Mouse (Mus musculus) common myeloid progenitor, adult 5-6 weeks (primary cell): ENCODE data around the gene Tmod4. TPM values are rescaled to one million over a fixed set of nuclear protein-coding genes. Genes with fewer than 3 reads are reported as not detected.
A peak's percentile ranks its signal among the peaks of the same experiment; 100 is the strongest.

Experiments
- ATAC-seq: replicated peaks from 2 replicates; pipeline ENCODE4 v1.8.0; 2016; ENCODE audit warnings: low read depth, mild to moderate bottlenecking, moderate TSS enrichment, inconsistent platforms; ENCODE audit not compliant: poor library complexity, severe bottlenecking
- total RNA-seq: library from RNA; stranded (forward); fragments of 200-1000, 187-1606 nt; gene quantifications from 2 replicates; pipeline ENCODE4 v1.2.3, GENCODE M21; 2017

Tmod4 gene
- total RNA-seq, 1 experiment from 2014 or later = not detected

GRCm38 (mm10) chr3:95171105-95171504 is 46.8 kb downstream of the Tmod4 start:
- ATAC-seq = no peak

- ATAC-seq = no peak
Observed at GRCm38 (mm10) chr3:95172526-95173255, 48.4 kb downstream of the Tmod4 start.

- peak; percentile 29 for ATAC-seq
Observed at GRCm38 (mm10) chr3:95173256-95173949, 49.1 kb downstream of the Tmod4 start.

- ATAC-seq = peak; percentile 87
Observed at GRCm38 (mm10) chr3:95174011-95174592, 49.8 kb downstream of the Tmod4 start.

- ATAC-seq = no peak
Observed at GRCm38 (mm10) chr3:95176500-95176899, 52.2 kb downstream of the Tmod4 start.

DNA sequence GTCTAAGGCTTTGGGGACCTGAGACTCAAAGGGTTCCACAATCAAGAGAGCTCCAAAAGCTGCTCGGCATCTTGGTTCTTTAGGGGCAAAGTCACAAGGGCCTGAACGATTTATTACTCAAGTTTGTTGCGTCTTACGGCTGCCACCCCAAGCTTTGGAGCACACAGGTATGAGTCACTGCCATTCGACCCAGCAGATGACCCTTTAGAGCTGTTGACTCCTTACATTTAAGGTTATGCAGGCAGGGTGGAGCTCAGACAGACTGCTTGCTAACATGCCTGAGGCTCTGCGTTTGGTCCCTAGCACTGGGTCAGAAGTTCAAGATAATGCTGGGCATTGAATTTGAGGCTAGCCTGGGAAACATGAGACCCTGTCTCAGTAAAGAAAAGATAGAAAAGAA is 53.3 kb downstream of the Tmod4 start:
- no peak for ATAC-seq

Other genes starting within 250 kb of the Tmod4 start
- gene Psmb4, start 237.5 kb upstream of the Tmod4 start, total RNA-seq = 192 and 193 TPM in 2 replicates
- gene Selenbp1, start 191.4 kb upstream of the Tmod4 start, total RNA-seq = 41.5 and 57.4 TPM in 2 replicates
- gene Rfx5, start 170.4 kb upstream of the Tmod4 start, total RNA-seq = 24.3 and 27.3 TPM in 2 replicates
- 11.6 and 43.0 TPM in 2 replicates for gene Pi4kb, start 149.7 kb upstream of the Tmod4 start, total RNA-seq
- 18.2 and 20.6 TPM in 2 replicates for gene Zfp687, start 109.0 kb upstream of the Tmod4 start, total RNA-seq
- gene Psmd4, start 81.9 kb upstream of the Tmod4 start, total RNA-seq = 210 and 232 TPM in 2 replicates
- 13.3 and 19.2 TPM in 2 replicates for gene Pip5k1a, start 17.5 kb upstream of the Tmod4 start, total RNA-seq
- gene Vps72, start 13.5 kb upstream of the Tmod4 start, total RNA-seq = 82.0 and 161 TPM in 2 replicates
- gene Scnm1, start 9.5 kb downstream of the Tmod4 start, total RNA-seq = 59.6 and 88.2 TPM in 2 replicates
- gene Lysmd1, start 9.6 kb downstream of the Tmod4 start, total RNA-seq = 2.9 and 6.9 TPM in 2 replicates
- gene Tnfaip8l2, start 17.9 kb downstream of the Tmod4 start, total RNA-seq = 21.8 and 38.5 TPM in 2 replicates
- 0.64 and 4.6 TPM in 2 replicates for gene Sema6c, start 36.0 kb downstream of the Tmod4 start, total RNA-seq
- gene Gabpb2, start 93.4 kb downstream of the Tmod4 start, total RNA-seq = 50.1 and 53.9 TPM in 2 replicates
- gene Cdc42se1, start 104.3 kb downstream of the Tmod4 start, total RNA-seq = 55.4 and 57.6 TPM in 2 replicates
- gene Mllt11, start 107.7 kb downstream of the Tmod4 start, total RNA-seq = 7.9 and 9.2 TPM in 2 replicates
- gene Gm128, start 117.1 kb downstream of the Tmod4 start, total RNA-seq = 0.64 and 0.82 TPM in 2 replicates
- not detected in 2 replicates for gene Bnipl, start 126.7 kb downstream of the Tmod4 start, total RNA-seq
- 26.2 and 31.4 TPM in 2 replicates for gene Mindy1, start 156.9 kb downstream of the Tmod4 start, total RNA-seq
- 8.4 and 10.3 TPM in 2 replicates for gene Prune1, start 157.6 kb downstream of the Tmod4 start, total RNA-seq
- gene Anxa9, start 182.7 kb downstream of the Tmod4 start, total RNA-seq = 5.9 and 12.1 TPM in 2 replicates
- 94.9 and 102 TPM in 2 replicates for gene Cers2, start 190.3 kb downstream of the Tmod4 start, total RNA-seq
- 35.8 and 44.9 TPM in 2 replicates for gene Setdb1, start 232.7 kb downstream of the Tmod4 start, total RNA-seq